Mouse (Mus musculus): ENCODE results near the gene Soat1.
"Not testable (repeated sequence)": the region's sequence is repeated elsewhere in the genome, so short reads cannot be mapped to it uniquely, and the experiment has no call there.

The Soat1 gene

GRCm38 (mm10) chr1:156428434-156428833 is 45.7 kb downstream of the Soat1 start:
- in situ Hi-C loops (cut with MboI, MseI), result no loop called here

GRCm38 (mm10) chr1:156425746-156426145 is 48.4 kb downstream of the Soat1 start:
- in situ Hi-C loops (cut with MboI, MseI), result no loop called here

DNA sequence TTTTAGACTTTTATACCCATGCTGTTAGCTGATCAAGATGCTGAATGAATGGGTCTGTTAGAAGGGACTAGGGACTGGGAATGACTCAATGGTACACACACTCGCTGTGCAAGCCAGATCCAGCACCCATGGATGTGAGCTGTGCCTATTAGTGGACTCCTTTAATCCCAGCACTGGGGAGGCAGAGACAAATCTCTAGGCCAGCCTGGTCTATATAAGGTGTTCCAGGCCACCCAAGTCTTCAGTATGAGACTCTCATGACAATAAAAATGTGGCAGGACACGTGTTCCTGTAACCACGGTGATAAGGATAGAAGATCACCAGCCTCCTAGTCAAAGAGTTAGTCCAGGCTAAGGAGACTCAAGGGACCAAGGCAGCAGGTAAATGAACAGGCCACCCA is 50.1 kb downstream of the Soat1 start:
- in situ Hi-C loops (cut with MboI, MseI), result no loop called here

GRCm38 (mm10) chr1:156423493-156423892 is 50.6 kb downstream of the Soat1 start:
- in situ Hi-C loops (cut with MboI, MseI), result no loop called here

- in situ Hi-C loops (cut with MboI, MseI), result no loop called here
Measured at GRCm38 (mm10) chr1:156422856-156423255, 51.3 kb downstream of the Soat1 start.

- in situ Hi-C loops (cut with MboI, MseI), result no loop called here
Measured at GRCm38 (mm10) chr1:156420671-156421297, 53.3 kb downstream of the Soat1 start, which contains the start of gene Axdnd1. Gene Axdnd1, minus strand, starts transcription at chr1:156421159.

- in situ Hi-C loops (cut with MboI, MseI), result no loop called here
Measured at GRCm38 (mm10) chr1:156418170-156418569, 56.0 kb downstream of the Soat1 start.

- in situ Hi-C loops (cut with MboI, MseI), result no loop called here
Measured at GRCm38 (mm10) chr1:156408521-156408920, 65.6 kb downstream of the Soat1 start.

DNA sequence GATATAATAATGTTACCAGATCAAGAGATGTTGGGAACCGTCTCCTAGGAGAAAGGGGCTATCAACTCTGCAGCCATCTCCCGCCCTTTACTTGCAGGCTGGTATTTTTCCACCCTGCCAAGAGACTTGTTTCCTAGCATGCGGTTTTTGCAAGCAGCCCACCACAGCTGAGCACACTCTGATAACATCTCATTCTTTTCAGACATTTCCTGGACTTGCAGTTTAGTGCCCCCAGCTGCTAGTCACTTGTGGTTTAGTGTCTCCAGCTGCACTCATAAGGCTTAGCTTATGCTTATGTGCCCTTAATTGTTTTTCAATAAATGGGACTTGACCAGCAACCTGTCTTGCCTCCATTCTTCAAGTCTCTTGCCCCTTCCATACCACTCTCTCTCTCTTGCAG is 66.1 kb downstream of the Soat1 start:
- in situ Hi-C loops (cut with MboI, MseI), result no loop called here

- in situ Hi-C loops (cut with MboI, MseI), result no loop called here
Measured at GRCm38 (mm10) chr1:156403251-156403650, 70.9 kb downstream of the Soat1 start.

- in situ Hi-C loops (cut with MboI, MseI), result no loop called here
Measured at GRCm38 (mm10) chr1:156402491-156402890, 71.6 kb downstream of the Soat1 start.

DNA sequence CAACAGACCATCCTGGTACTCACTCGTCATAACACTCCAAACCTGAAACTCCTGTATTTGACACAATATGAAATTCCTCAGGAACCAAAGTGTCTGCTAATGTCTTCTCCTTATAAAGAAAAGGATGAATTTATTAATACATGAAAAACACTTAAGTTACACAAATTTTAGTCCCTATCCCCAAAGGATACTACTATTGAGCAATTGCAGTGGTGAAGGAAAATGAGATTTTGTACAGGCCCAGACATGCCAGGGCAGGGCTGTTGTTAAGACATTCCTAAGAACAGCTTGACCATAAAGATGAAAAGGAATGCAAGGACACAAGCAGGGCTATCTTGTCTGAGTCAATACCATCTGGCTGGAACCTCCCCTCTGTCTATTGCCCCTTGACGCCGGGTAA is 74.0 kb downstream of the Soat1 start:
- in situ Hi-C loops (cut with MboI, MseI), result not testable (repeated sequence)

GRCm38 (mm10) chr1:156393148-156393547 is 81.0 kb downstream of the Soat1 start:
- in situ Hi-C loops (cut with MboI, MseI), result no loop called here

GRCm38 (mm10) chr1:156386880-156387279 is 87.3 kb downstream of the Soat1 start:
- in situ Hi-C loops (cut with MboI, MseI), result no loop called here

GRCm38 (mm10) chr1:156386232-156386631 is 87.9 kb downstream of the Soat1 start:
- in situ Hi-C loops (cut with MboI, MseI), result no loop called here

- in situ Hi-C loops (cut with MboI, MseI), result loop anchor here (5.0 kb wide), 1 partner anchor 899 kb away; no protein-coding TSS in a partner anchor
Measured at GRCm38 (mm10) chr1:156381217-156381616, 92.9 kb downstream of the Soat1 start.
